Mouse (Mus musculus) cerebellum, adult 11-12 months (tissue): ENCODE measurements around the gene Stip1.

Experiments
- DNase-seq: peaks from one replicate; pipeline ENCODE4 v3.0.0; 2022

The Stip1 gene

GRCm38 (mm10) chr19:6980381-6981093, 59.2 kb downstream of the Stip1 start, which contains the start of gene Fkbp2:
Fkbp2 (minus strand) TSS chr19:6980501.
- DNase-seq = peak; percentile 99

GRCm38 (mm10) chr19:6979486-6980380, 60.0 kb downstream of the Stip1 start:
- peak; percentile 99 for DNase-seq

- DNase-seq = no peak
Measured at GRCm38 (mm10) chr19:6979001-6979479, 60.7 kb downstream of the Stip1 start.

GRCm38 (mm10) chr19:6978639-6978974, 61.2 kb downstream of the Stip1 start:
- DNase-seq = no peak

GRCm38 (mm10) chr19:6977759-6978638, 61.8 kb downstream of the Stip1 start:
- DNase-seq = peak; percentile 69

GRCm38 (mm10) chr19:6975537-6976521, 63.9 kb downstream of the Stip1 start, which contains the start of gene Plcb3:
Plcb3 (minus strand) TSS chr19:6976470.
- peak; percentile 77 for DNase-seq

GRCm38 (mm10) chr19:6974211-6975205, 65.3 kb downstream of the Stip1 start, which contains the start of gene Ppp1r14b:
Ppp1r14b (plus strand) TSS chr19:6974968.
- peak; percentile 68 for DNase-seq

GRCm38 (mm10) chr19:6973581-6974190, 66.1 kb downstream of the Stip1 start:
- no peak for DNase-seq

GRCm38 (mm10) chr19:6972247-6972917, 67.4 kb downstream of the Stip1 start:
- DNase-seq = peak; percentile 38

- no peak for DNase-seq
Measured at GRCm38 (mm10) chr19:6971644-6972043, 68.1 kb downstream of the Stip1 start.
